Mouse (Mus musculus) spleen, adult 2 months (tissue): ENCODE data around the gene Taldo1.

Experiments
- CTCF ChIP-seq: fragments of 200-500 bp; IDR thresholded peaks from 2 replicates; pipeline ENCODE4 v1.5.1; 2011; ENCODE audit warnings: mild to moderate bottlenecking, inconsistent platforms; ENCODE audit not compliant: insufficient read depth, insufficient read length, insufficient replicate concordance; ENCODE audit errors: extremely low read depth
- POLR2A ChIP-seq: fragments of 200-500 bp; IDR thresholded peaks from 2 replicates; pipeline ENCODE4 v1.6.1; 2011; ENCODE audit warnings: low read depth, low read length, inconsistent platforms

GRCm38 (mm10) chr7:141403305-141403704 is 11.3 kb downstream of the Taldo1 start:
- peak; percentile 87; the same call in 1 of the 2 replicates for TF ChIP-seq CTCF
- TF ChIP-seq POLR2A, result no peak
